Mouse (Mus musculus) ES-E14 (cell line): ENCODE data around the gene Zfp423.

Source experiments
- ZC3H11A ChIP-seq: IDR thresholded peaks from 2 replicates; pipeline ENCODE4 v1.6.1; 2012; ENCODE audit warnings: low read depth, mild to moderate bottlenecking, inconsistent platforms, low read length, borderline replicate concordance
- ZNF384 ChIP-seq: IDR thresholded peaks from 2 replicates; pipeline ENCODE4 v1.6.1; 2012; ENCODE audit warnings: low read depth, low read length, inconsistent platforms

DNA sequence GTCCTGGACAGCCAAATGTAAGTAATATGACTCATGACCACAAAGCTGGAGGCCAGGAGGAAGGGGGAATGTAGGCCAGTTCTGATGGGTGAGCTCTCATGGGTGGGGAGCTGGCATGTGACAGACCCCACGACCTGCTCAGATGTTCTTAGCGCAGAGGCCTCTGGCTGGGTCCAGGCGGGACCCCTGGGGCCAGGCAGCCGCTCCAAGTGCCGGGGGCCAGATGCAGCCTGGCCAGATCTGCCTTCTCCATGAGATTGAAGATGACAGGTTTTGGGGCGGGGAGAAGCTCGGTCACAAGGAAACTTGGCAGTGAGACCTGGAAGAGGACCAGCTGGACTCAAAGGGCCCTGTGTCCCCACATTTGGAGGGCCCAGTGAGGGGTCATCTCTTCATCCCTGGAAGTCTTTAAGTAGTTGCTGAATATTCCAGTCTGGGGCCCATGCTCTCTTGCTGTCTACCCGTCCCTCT, 257.3 kb downstream of the Zfp423 start:
- no peak for TF ChIP-seq ZC3H11A
- no peak for TF ChIP-seq ZNF384
